Mouse (Mus musculus): ENCODE measurements around the gene Ell2.

Gene Ell2

DNA sequence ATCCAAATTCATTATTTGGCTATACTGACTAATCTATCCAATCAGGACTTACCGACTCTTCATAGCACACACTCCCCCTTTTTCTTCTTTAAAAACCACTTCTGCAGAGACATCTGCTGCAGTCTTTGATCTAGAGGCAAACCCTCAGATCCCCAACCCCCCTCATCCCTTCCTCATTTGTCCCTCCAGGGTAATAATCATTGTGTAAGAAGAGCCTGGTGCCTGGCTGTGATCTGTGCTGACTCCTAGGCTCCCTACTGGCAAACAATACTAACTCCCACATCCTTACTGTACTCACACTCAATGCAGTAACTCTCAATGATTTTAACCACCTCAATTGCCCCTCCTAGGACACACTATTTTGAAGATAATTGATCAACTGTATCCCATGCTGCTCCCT lies 103.4 kb downstream of the Ell2 start:
- no peak for DNase-seq (ENCODE audit: low read depth, low spot score)

DNA sequence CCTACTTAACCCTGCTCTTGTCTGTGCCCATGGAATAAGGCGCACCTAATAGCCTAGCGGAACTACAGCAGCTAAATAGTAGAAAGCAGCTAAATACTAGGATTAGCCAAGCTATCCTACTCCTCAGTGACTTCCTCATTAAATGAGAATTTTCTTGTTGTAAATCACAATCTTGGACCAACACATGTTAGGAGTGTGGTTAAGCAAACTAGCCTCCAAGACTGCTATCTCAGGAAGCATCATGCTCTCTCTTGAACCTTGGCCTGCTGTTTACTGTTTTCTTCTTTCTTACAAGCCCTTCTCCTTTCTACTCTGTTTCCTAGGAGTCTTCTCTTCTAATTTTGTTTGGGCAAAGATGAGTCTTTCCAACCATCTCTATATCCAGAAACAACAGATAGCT lies 110.6 kb downstream of the Ell2 start:
- DNase-seq (ENCODE audit: low read depth, low spot score), result no peak

- DNase-seq (ENCODE audit: low read depth, low spot score), result no peak
These were observed 111.9 kb downstream of the Ell2 start for GRCm38 (mm10) chr13:75818486-75818885.

DNA sequence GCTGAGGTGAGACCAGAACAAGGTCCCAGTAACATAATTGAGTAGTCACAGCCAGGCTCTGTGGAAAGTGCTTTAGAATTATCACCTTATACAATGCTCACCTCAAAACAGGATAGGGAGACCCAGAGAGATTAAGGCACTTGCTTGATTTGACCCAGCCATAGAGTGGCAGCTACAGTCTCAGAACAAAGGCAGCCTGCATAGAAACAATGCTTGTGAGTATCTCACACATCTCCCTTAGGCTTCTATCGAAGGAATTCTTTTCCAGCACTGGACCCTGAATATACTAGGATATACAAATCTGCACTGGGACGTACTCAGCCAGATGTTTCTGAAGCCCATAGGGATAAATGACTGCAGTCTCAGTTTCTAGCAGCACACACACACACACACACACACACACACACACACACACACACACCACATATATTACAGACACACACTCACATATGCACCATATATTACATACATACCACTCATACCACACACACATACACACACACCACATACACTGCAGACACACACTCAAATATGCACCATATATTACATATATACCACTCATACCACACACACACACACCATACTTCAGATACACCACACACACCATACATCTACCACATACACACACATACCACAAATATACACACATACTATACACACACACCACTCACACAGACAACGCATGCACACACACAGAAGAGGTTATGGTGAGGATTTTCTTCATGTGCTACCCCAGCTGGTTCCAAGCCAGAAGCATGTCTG lies 112.6 kb downstream of the Ell2 start:
- no peak for DNase-seq (ENCODE audit: low read depth, low spot score)

DNA sequence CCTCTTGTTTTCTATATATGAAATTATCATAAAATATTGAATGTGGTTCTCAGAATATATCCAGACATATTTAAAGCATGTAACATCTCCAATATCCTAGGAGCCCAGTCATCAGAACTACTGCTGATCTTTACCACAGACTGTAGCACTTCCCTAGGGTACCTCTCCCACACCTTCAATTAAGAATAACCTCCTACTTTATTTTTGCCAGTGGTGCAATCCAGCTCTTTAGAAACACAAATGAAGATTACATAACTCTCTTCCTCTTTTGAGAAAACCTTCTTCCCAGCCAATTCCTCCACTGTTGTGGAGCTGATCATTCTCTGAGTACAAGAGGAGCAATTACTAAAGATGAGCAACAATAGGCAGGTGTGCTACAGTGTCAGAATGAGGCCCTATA lies 113.3 kb downstream of the Ell2 start:
- DNase-seq (ENCODE audit: low read depth, low spot score), result no peak

All from R1 (cell line).